Mouse (Mus musculus) brain, embryonic 14.5 days (tissue): ENCODE data around the gene Elmo3.

Source experiments
- CTCF ChIP-seq: fragments of 200-500 bp; IDR thresholded peaks from 2 replicates; pipeline ENCODE4 v1.5.1; 2012; ENCODE audit warnings: inconsistent platforms, mild to moderate bottlenecking, moderate library complexity, borderline replicate concordance; ENCODE audit not compliant: insufficient read depth, insufficient read length; ENCODE audit errors: extremely low read depth
- POLR2A ChIP-seq: fragments of 200-500 bp; IDR thresholded peaks from 2 replicates; pipeline ENCODE4 v1.6.1; 2012; ENCODE audit warnings: mild to moderate bottlenecking, inconsistent platforms, borderline replicate concordance; ENCODE audit not compliant: poor library complexity, insufficient read depth, insufficient read length, severe bottlenecking; ENCODE audit errors: extremely low read depth

- TF ChIP-seq CTCF: no peak
- peak; percentile 94 for TF ChIP-seq POLR2A
These were observed 7.7 kb upstream of the Elmo3 start, which contains the start of gene E2f4 for GRCm38 (mm10) chr8:105297511-105298192.
